ENCODE assay signal across 24 mouse cellular contexts in the genomic region with DNA sequence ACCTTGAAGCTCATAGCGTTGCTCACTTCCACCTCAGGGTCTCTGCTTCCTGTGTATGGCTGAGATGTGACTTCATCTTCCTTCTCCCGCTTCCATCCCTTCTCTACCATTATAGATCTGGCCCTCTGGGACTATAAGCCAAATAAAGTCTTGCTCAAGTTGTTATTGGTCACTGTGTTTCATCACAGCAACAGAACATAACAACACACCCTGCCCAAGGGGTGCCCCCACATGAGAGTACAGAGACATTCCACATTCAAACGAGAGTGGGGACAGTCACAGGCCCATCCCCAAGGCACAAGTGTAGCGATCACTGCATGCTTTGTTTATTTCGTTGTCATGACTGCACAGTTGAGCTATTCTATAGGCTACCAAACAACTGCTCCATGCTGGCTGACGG. TPM values are rescaled to one million over a fixed set of nuclear protein-coding genes. Genes with fewer than 3 reads are reported as not detected.
DNase-seq lines count a peak whose midpoint lies in the region; ATAC-seq and TF ChIP-seq lines count a peak whose summit lies in the region.
"Had no signal": no experiment of that assay in that cellular context is flagged by ENCODE, and none has a peak within 500 bp of the region (broad histone marks: within the 10 kb centered on the region; RNA-seq: fewer than 3 reads in every experiment).

No protein-coding gene starts in this region.

- H3K79me2 ChIP-seq in MEL (ENCODE audit: control insufficient read depth, insufficient read depth, low read length, poor library complexity): no peaks in the 10 kb centered on the region

- TF ChIP-seq EP300 in MEL (IDR thresholded peaks at IDR 0.05; ENCODE audit: low read depth in 1 of 2, low read length in 2 of 2): no peak

- no peak overlapping the region for H3K4me3 ChIP-seq in MEL (ENCODE audit: control insufficient read depth in 1 of 2, insufficient read depth in 1 of 2, low read depth in 2 of 2, low read length in 2 of 2)
- H3K4me3 ChIP-seq in forebrain, embryonic 14.5 days (ENCODE audit: low read depth, low read length): no peak overlapping the region

- H3K27ac ChIP-seq in MEL (ENCODE audit: control insufficient read depth, low read depth, low read length): no peak overlapping the region
- no peak overlapping the region for H3K27ac ChIP-seq in forebrain, embryonic 14.5 days (ENCODE audit: low read depth, low read length)

- no peak for TF ChIP-seq RAD21 in MEL (IDR thresholded peaks at IDR 0.05; ENCODE audit: low read depth, low read length)

- 0 out of 4 replicates have a peak, but pooled peaks cover 0 to 2% of the 10 kb centered on the region in 2 experiments for H3K27me3 ChIP-seq in MEL (ENCODE audit: control insufficient read depth in 1 of 2, insufficient read depth in 2 of 2, low read length in 2 of 2)
- H3K27me3 ChIP-seq in forebrain, embryonic 14.5 days (replicated peaks; ENCODE audit: control insufficient read depth, insufficient read depth, low read length): no peaks in the 10 kb centered on the region
- H3K27me3 ChIP-seq: Patski had no signal

- no peak overlapping the region for H3K9ac ChIP-seq in MEL (ENCODE audit: control insufficient read depth, low read depth, low read length, poor library complexity, severe bottlenecking)
- no peak overlapping the region for H3K9ac ChIP-seq in forebrain, embryonic 14.5 days (ENCODE audit: low read length)

- WGBS in forebrain, embryonic 14.5 days: 75% methylated on average over 6 of the region's 6 CpGs

- H3K4me1 ChIP-seq in MEL (ENCODE audit: control insufficient read depth in 1 of 2, insufficient read depth in 2 of 2, low read length in 2 of 2): no peaks in the 10 kb centered on the region
- peaks cover 23% of the 10 kb centered on the region for H3K4me1 ChIP-seq in forebrain, embryonic 14.5 days (ENCODE audit: control insufficient read depth, insufficient read depth, low read length)

- ATAC-seq in forebrain, embryonic 14.5 days: no peak
- ATAC-seq: activated CD4-positive, CD25-positive, alpha-beta regulatory T cell, adult 4 months; CD4-positive, CD25-positive, alpha-beta regulatory T cell, adult 4 months; Patski had no signal

- TF ChIP-seq CTCF in MEL (IDR thresholded peaks at IDR 0.05 in 2 of 3, conservative IDR thresholded peaks at IDR 0.05 in 1 of 3; ENCODE audit: control insufficient read depth in 1 of 3, insufficient read depth in 1 of 3, low read depth in 2 of 3, low read length in 3 of 3, poor library complexity in 1 of 3, severe bottlenecking in 1 of 3): no peak

- no peaks in the 10 kb centered on the region for H3K36me3 ChIP-seq in MEL (ENCODE audit: control insufficient read depth in 1 of 2, insufficient read depth in 2 of 2, low read length in 2 of 2)
- no peaks in the 10 kb centered on the region for H3K36me3 ChIP-seq in forebrain, embryonic 14.5 days (ENCODE audit: control insufficient read depth, insufficient read depth, low read length)
- H3K36me3 ChIP-seq: G1E had no signal

- TF ChIP-seq POLR2A in MEL (IDR thresholded peaks at IDR 0.05; ENCODE audit: control insufficient read depth in 1 of 2, insufficient read depth in 1 of 2, low read depth in 1 of 2, low read length in 2 of 2, poor library complexity in 1 of 2): no peak

- no peak overlapping the region for H3K4me2 ChIP-seq in forebrain, embryonic 14.5 days (ENCODE audit: low read length)

- H3K9me3 ChIP-seq in MEL (replicated peaks; ENCODE audit: insufficient read depth, low read length): no peaks in the 10 kb centered on the region
- H3K9me3 ChIP-seq in forebrain, embryonic 14.5 days (replicated peaks; ENCODE audit: control insufficient read depth, low read length): no peaks in the 10 kb centered on the region
- H3K9me3 ChIP-seq: G1E had no signal

- DNase-seq in MEL (ENCODE audit: low read depth, low spot score): no peak
- DNase-seq in retina, embryonic 14.5 days (ENCODE audit: low spot score): peak; percentile 32
- DNase-seq in retina, postnatal 1 day: peak; percentile 44
- DNase-seq in adrenal gland, postnatal 4 days (ENCODE audit: low spot score in 2 of 2): no peak
- no peak for DNase-seq in kidney, adult 18-20 months
- DNase-seq in forebrain, embryonic 14.5 days (ENCODE audit: low spot score): no peak
- DNase-seq: adrenal gland, adult 2 months; adrenal gland, adult 8-10 months; adrenal gland, postnatal 10 days; adrenal gland, postnatal 14 days; adrenal gland, postnatal 25 days; adrenal gland, postnatal 36 days; B cell, adult 2 months; cerebellum, adult 11 months; cerebellum, adult 11-12 months; cerebellum, adult 18-20 months; cerebellum, adult 2 months; cerebellum, adult 8-10 months had no signal

TF ChIP-seq in MEL, 35 proteins besides CTCF, POLR2A, EP300 and RAD21:
- TF ChIP-seq POLR2AphosphoS5 (IDR thresholded peaks at IDR 0.05; ENCODE audit: borderline replicate concordance, low read depth, low read length) (peak; percentile 91; the same call in 1 of the 2 replicates), NRF1 (IDR thresholded peaks at IDR 0.05; ENCODE audit: insufficient read depth, low read depth, low read length, poor library complexity, severe bottlenecking) (no peak)

RNA-seq across cellular contexts. Expression of a gene that starts 20.7 kb away (rescaled TPM):
- total RNA-seq in MEL (2012; rRNA removed): 0.08 TPM in 1 of 2 replicates, not detected in the other
- polyA plus RNA-seq in MEL (2012; ENCODE audit: insufficient read depth in 1 of 2, insufficient read length in 2 of 2, low read depth in 1 of 2, low replicate concordance in 2 of 2, missing spikeins in 1 of 2): under 1 TPM in 1 of 2 experiments, not detected in 1; 0.10 TPM
- total RNA-seq in adrenal gland, postnatal 4 days (2021): 1 to 10 TPM; 5.8 to 6.6 TPM
- polyA plus RNA-seq in forebrain, embryonic 14.5 days (2014; fragmentation: Nextera tagmentation; extraction: Ambion mirVana): 40.0 and 49.0 TPM in 2 replicates
- total RNA-seq: CH12.LX, G1E had no signal
- polyA plus RNA-seq: activated CD4-positive, CD25-positive, alpha-beta regulatory T cell, adult 4 months; CD4-positive, CD25-positive, alpha-beta regulatory T cell, adult 4 months had no signal

RNA-seq across cellular contexts. Expression of a gene that starts 48.0 kb away (rescaled TPM):
- total RNA-seq in MEL (2012; rRNA removed): not detected in 2 replicates
- polyA plus RNA-seq in MEL (2012; ENCODE audit: insufficient read depth in 1 of 2, insufficient read length in 2 of 2, low read depth in 1 of 2, low replicate concordance in 2 of 2, missing spikeins in 1 of 2): not detected
- 1 to 10 TPM; 9.1 to 9.8 TPM for total RNA-seq in adrenal gland, postnatal 4 days (2021)
- polyA plus RNA-seq in forebrain, embryonic 14.5 days (2014; fragmentation: Nextera tagmentation; extraction: Ambion mirVana): 0.09 and 0.12 TPM in 2 replicates
- total RNA-seq: CH12.LX, ES-E14 had no signal
- polyA plus RNA-seq: activated CD4-positive, CD25-positive, alpha-beta regulatory T cell, adult 4 months; CD4-positive, CD25-positive, alpha-beta regulatory T cell, adult 4 months; G1E had no signal

RNA-seq across cellular contexts. Expression of a gene that starts 51.4 kb away (rescaled TPM):
- total RNA-seq in MEL (2012; rRNA removed): 23.2 and 26.1 TPM in 2 replicates
- polyA plus RNA-seq in MEL (2012; ENCODE audit: insufficient read depth in 1 of 2, insufficient read length in 2 of 2, low read depth in 1 of 2, low replicate concordance in 2 of 2, missing spikeins in 1 of 2): 100 to 1,000 TPM in 1 of 2 experiments, 10 to 100 TPM in 1; 55.7 to 122 TPM
- 10 to 100 TPM; 26.5 to 27.3 TPM for total RNA-seq in adrenal gland, postnatal 4 days (2021)
- 2.6 and 2.9 TPM in 2 replicates for polyA plus RNA-seq in forebrain, embryonic 14.5 days (2014; fragmentation: Nextera tagmentation; extraction: Ambion mirVana)

Comparison
In these comparisons a context has a peak if more than half of its experiments do, and no peak if none do; other contexts are left out.
1. DNase-seq: peak in retina, embryonic 14.5 days (single experiment) and retina, postnatal 1 day (single experiment); none in MEL (single experiment), adrenal gland, postnatal 4 days (0 of 2), kidney, adult 18-20 months (single experiment) and forebrain, embryonic 14.5 days (single experiment).